Mouse (Mus musculus) neutrophil, adult 59 days (primary cell): ENCODE results near the gene Fn3krp. TPM values are rescaled to one million over a fixed set of nuclear protein-coding genes. Genes with fewer than 3 reads are reported as not detected.

Source experiments
- total RNA-seq, 2 experiments: library from RNA; stranded (reverse); gene quantifications; 1 replicate in 1 of 2; 2 replicates in 1 of 2; pipeline ENCODE4 v1.2.4; 2023

Gene Fn3krp
- 1 to 10 TPM; 5.6 to 7.7 TPM for total RNA-seq

GRCm38 (mm10) chr11:121420830-121421552, at the start of gene Fn3krp:
Fn3krp (plus strand) TSS chr11:121421401.

GRCm38 (mm10) chr11:121387750-121388553, 33.2 kb upstream of the Fn3krp start, which contains the start of gene Rab40b:
Rab40b (minus strand) TSS chr11:121388251.

GRCm38 (mm10) chr11:121434156-121435155, 13.3 kb downstream of the Fn3krp start, which contains the start of gene Fn3k:
Fn3k (plus strand) TSS chr11:121434913.

GRCm38 (mm10) chr11:121451753-121452635, 30.8 kb downstream of the Fn3krp start, which contains the start of gene Tbcd:
Tbcd (plus strand) TSS chr11:121451949.

Other genes with a start within 250 kb of the Fn3krp start
- gene Hexdc, start 217.0 kb upstream of the Fn3krp start, total RNA-seq = 1 to 10 TPM; 2.6 to 4.0 TPM
- gene Ogfod3, start 216.7 kb upstream of the Fn3krp start, total RNA-seq = 1 to 10 TPM; 3.2 to 3.7 TPM
- 10 to 100 TPM; 59.7 to 60.7 TPM for gene Cybc1, start 192.1 kb upstream of the Fn3krp start, total RNA-seq
- 10 to 100 TPM; 40.3 to 41.0 TPM for gene Narf, start 184.1 kb upstream of the Fn3krp start, total RNA-seq
- 10 to 100 TPM; 23.2 to 27.1 TPM for gene Foxk2, start 161.4 kb upstream of the Fn3krp start, total RNA-seq
- 10 to 100 TPM; 61.1 to 75.8 TPM for gene Wdr45b, start 67.0 kb upstream of the Fn3krp start, total RNA-seq
- not detected for gene Rab40b, start 33.1 kb upstream of the Fn3krp start, total RNA-seq
- gene Fn3k, start 13.5 kb downstream of the Fn3krp start, total RNA-seq = 1 to 10 TPM in 1 of 2 experiments, under 1 TPM in 1; 0.86 to 2.5 TPM
- gene Tbcd, start 30.5 kb downstream of the Fn3krp start, total RNA-seq = 10 to 100 TPM; 20.7 to 22.4 TPM
- gene Zfp750, start 97.9 kb downstream of the Fn3krp start, total RNA-seq = under 1 TPM in 1 of 2 experiments, not detected in 1; 0.29 TPM